ENCODE assay signal across 11 mouse cellular contexts in genomic region chr4:130715126-130715525, GRCm38 (mm10). TPM values are rescaled to one million over a fixed set of nuclear protein-coding genes. Genes with fewer than 3 reads are reported as not detected.
A peak's percentile ranks its signal among the peaks of the same experiment; 100 is the strongest.
DNase-seq lines count a peak whose midpoint lies in the region; ATAC-seq and TF ChIP-seq lines count a peak whose summit lies in the region.
"Had no signal": no experiment of that assay in that cellular context is flagged by ENCODE, and none has a peak within 500 bp of the region (broad histone marks: within the 10 kb centered on the region; RNA-seq: fewer than 3 reads in every experiment).

No protein-coding gene starts in this region.

- TF ChIP-seq RAD21 in MEL (IDR thresholded peaks at IDR 0.05; ENCODE audit: low read depth, low read length) = no peak

- H3K9me3 ChIP-seq in MEL (replicated peaks; ENCODE audit: insufficient read depth, low read length) = no peaks in the 10 kb centered on the region
- no peaks in the 10 kb centered on the region for H3K9me3 ChIP-seq in intestine, embryonic 15.5 days
- H3K9me3 ChIP-seq: forebrain, embryonic 12.5 days; hindbrain, embryonic 15.5 days had no signal

- intact Hi-C loops in heart, adult 2 months (cut with DNase I) = no loop called here

- H3K79me2 ChIP-seq in heart, adult 2 months (replicated peaks; ENCODE audit: control insufficient read depth, insufficient read depth, low read length) = peaks cover 11% of the 10 kb centered on the region
- peaks cover 68% of the 10 kb centered on the region for H3K79me2 ChIP-seq in MEL (ENCODE audit: control insufficient read depth, insufficient read depth, low read length, poor library complexity)

- no peaks in the 10 kb centered on the region for H3K27me3 ChIP-seq in heart, adult 2 months (ENCODE audit: control insufficient read depth, insufficient read depth, low read length)
- no peaks in the 10 kb centered on the region for H3K27me3 ChIP-seq in MEL (ENCODE audit: control insufficient read depth in 1 of 2, insufficient read depth in 2 of 2, low read length in 2 of 2)
- H3K27me3 ChIP-seq in intestine, embryonic 15.5 days (replicated peaks) = no peaks in the 10 kb centered on the region
- H3K27me3 ChIP-seq: forebrain, embryonic 12.5 days; hindbrain, embryonic 15.5 days had no signal

- no peak overlapping the region for H3K4me3 ChIP-seq in heart, adult 2 months
- H3K4me3 ChIP-seq in MEL (ENCODE audit: control insufficient read depth in 1 of 2, insufficient read depth in 1 of 2, low read depth in 2 of 2, low read length in 2 of 2) = no peak overlapping the region
- no peak overlapping the region for H3K4me3 ChIP-seq in intestine, embryonic 15.5 days (replicated peaks)
- H3K4me3 ChIP-seq: forebrain, embryonic 12.5 days; hindbrain, embryonic 15.5 days had no signal

- peak overlapping the region; percentile 44 for H3K27ac ChIP-seq in heart, adult 2 months
- peak overlapping the region; percentile 71 for H3K27ac ChIP-seq in MEL (ENCODE audit: control insufficient read depth, low read depth, low read length)
- H3K27ac ChIP-seq in intestine, embryonic 15.5 days = peak overlapping the region; percentile 32; the same call in 1 of the 2 replicates
- H3K27ac ChIP-seq: forebrain, embryonic 12.5 days; hindbrain, embryonic 15.5 days had no signal

- peak; percentile 85 for ATAC-seq in intestine, embryonic 15.5 days
- ATAC-seq in megakaryocyte progenitor cell, adult 5-6 weeks (replicated peaks; ENCODE audit: poor library complexity) = peak; percentile 90

- peaks cover 45% of the 10 kb centered on the region for H3K36me3 ChIP-seq in heart, adult 2 months (ENCODE audit: control insufficient read depth, insufficient read depth, low read length)
- H3K36me3 ChIP-seq in MEL (ENCODE audit: control insufficient read depth in 1 of 2, insufficient read depth in 2 of 2, low read length in 2 of 2) = peaks cover 36 to 79% of the 10 kb centered on the region in 2 experiments
- no peaks in the 10 kb centered on the region for H3K36me3 ChIP-seq in intestine, embryonic 15.5 days

- TF ChIP-seq POLR2A in heart, adult 2 months (IDR thresholded peaks at IDR 0.05; ENCODE audit: insufficient read depth, low read depth, low read length) = no peak
- TF ChIP-seq POLR2A in MEL (IDR thresholded peaks at IDR 0.05; ENCODE audit: control insufficient read depth in 1 of 2, insufficient read depth in 1 of 2, low read depth in 1 of 2, low read length in 2 of 2, poor library complexity in 1 of 2) = 0 out of 4 replicates have a peak, but pooled peaks of 1 of the 2 experiments have one; percentile 30

- DNase-seq in heart, adult 2 months = no peak
- no peak for DNase-seq in heart, adult 8-10 months (ENCODE audit: low spot score)
- peak; percentile 93 for DNase-seq in MEL (ENCODE audit: low read depth, low spot score)
- no peak for DNase-seq in embryo, embryonic 11 days
- no peak for DNase-seq in gastrocnemius, postnatal 25 days
- no peak for DNase-seq in layer of hippocampus, postnatal 14 days (ENCODE audit: low spot score in 2 of 2)
- DNase-seq: cerebellum, postnatal 10 days had no signal

- no peak for TF ChIP-seq CTCF in heart, adult 2 months (IDR thresholded peaks at IDR 0.05)
- TF ChIP-seq CTCF in MEL (IDR thresholded peaks at IDR 0.05 in 2 of 3, conservative IDR thresholded peaks at IDR 0.05 in 1 of 3; ENCODE audit: control insufficient read depth in 1 of 3, insufficient read depth in 1 of 3, low read depth in 2 of 3, low read length in 3 of 3, poor library complexity in 1 of 3, severe bottlenecking in 1 of 3) = no peak

- peaks cover 18% of the 10 kb centered on the region for H3K4me1 ChIP-seq in heart, adult 2 months (ENCODE audit: control insufficient read depth, insufficient read depth, low read length)
- peaks cover 31 to 45% of the 10 kb centered on the region in 2 experiments for H3K4me1 ChIP-seq in MEL (ENCODE audit: control insufficient read depth in 1 of 2, insufficient read depth in 2 of 2, low read length in 2 of 2)
- H3K4me1 ChIP-seq in intestine, embryonic 15.5 days (replicated peaks) = peaks cover 32% of the 10 kb centered on the region

- no peak for TF ChIP-seq EP300 in heart, adult 2 months (IDR thresholded peaks at IDR 0.05; ENCODE audit: insufficient read depth, low read depth, low read length)
- peak; percentile 96 to 98 for TF ChIP-seq EP300 in MEL (IDR thresholded peaks at IDR 0.05; ENCODE audit: low read depth in 1 of 2, low read length in 2 of 2)

- peak overlapping the region; percentile 30 for H3K4me2 ChIP-seq in intestine, embryonic 15.5 days (replicated peaks)
- H3K4me2 ChIP-seq: forebrain, embryonic 12.5 days; hindbrain, embryonic 15.5 days had no signal

- no peak overlapping the region for H3K9ac ChIP-seq in heart, adult 2 months (ENCODE audit: low read depth, low read length)
- no peak overlapping the region for H3K9ac ChIP-seq in MEL (ENCODE audit: control insufficient read depth, low read depth, low read length, poor library complexity, severe bottlenecking)
- H3K9ac ChIP-seq in intestine, embryonic 15.5 days = no peak overlapping the region
- H3K9ac ChIP-seq: forebrain, embryonic 12.5 days; hindbrain, embryonic 15.5 days had no signal

TF ChIP-seq in MEL, 35 proteins besides CTCF, POLR2A, EP300 and RAD21 (continues in another document):
- TF ChIP-seq MAFK (IDR thresholded peaks at IDR 0.05; ENCODE audit: borderline replicate concordance, low read depth, low read length) (peak; percentile 80; the same call in 1 of the 2 replicates), MEF2A (IDR thresholded peaks at IDR 0.05; ENCODE audit: extremely low read depth, insufficient replicate concordance, low read depth, low read length, poor library complexity, severe bottlenecking) (peak; percentile 97), MAZ (IDR thresholded peaks at IDR 0.05; ENCODE audit: low read depth, low read length) (peak; percentile 87), MYC (IDR thresholded peaks at IDR 0.05; ENCODE audit: low read depth, low read length) (peak; percentile 43; the same call in 1 of the 2 replicates), USF2 (IDR thresholded peaks at IDR 0.05; ENCODE audit: borderline replicate concordance in 1 of 2, insufficient read depth in 1 of 2, low read depth in 1 of 2, low read length in 2 of 2) (no peak), ETS1 (IDR thresholded peaks at IDR 0.05; ENCODE audit: low read depth, low read length) (peak; percentile 99), SIN3A (IDR thresholded peaks at IDR 0.05; ENCODE audit: low read length) (peak; percentile 97), USF1 (IDR thresholded peaks at IDR 0.05; ENCODE audit: low read depth, low read length) (no peak), NRF1 (IDR thresholded peaks at IDR 0.05; ENCODE audit: insufficient read depth, low read depth, low read length, poor library complexity, severe bottlenecking) (no peak), RCOR1 (IDR thresholded peaks at IDR 0.05; ENCODE audit: low read depth, low read length) (peak; percentile 94), NELFE (IDR thresholded peaks at IDR 0.05; ENCODE audit: low read depth, low read length) (no peak), MYB (IDR thresholded peaks at IDR 0.05; ENCODE audit: low read depth, low read length) (no peak), ZKSCAN1 (IDR thresholded peaks at IDR 0.05; ENCODE audit: low read depth, low read length) (no peak), UBTF (IDR thresholded peaks at IDR 0.05; ENCODE audit: borderline replicate concordance, insufficient read depth, low read depth, low read length) (no peak), ELF1 (IDR thresholded peaks at IDR 0.05; ENCODE audit: low read depth, low read length) (peak; percentile 24; the same call in 1 of the 2 replicates), KAT2A (conservative IDR thresholded peaks at IDR 0.05; ENCODE audit: low read depth, low read length) (no peak), ZNF384 (IDR thresholded peaks at IDR 0.05; ENCODE audit: low read depth, low read length) (no peak), BHLHE40 (IDR thresholded peaks at IDR 0.05; ENCODE audit: borderline replicate concordance, low read depth, low read length) (peak; percentile 66; the same call in 1 of the 2 replicates), JUND (IDR thresholded peaks at IDR 0.05; ENCODE audit: low read depth, low read length) (no peak), MXI1 (IDR thresholded peaks at IDR 0.05; ENCODE audit: low read depth, low read length) (peak; percentile 86), CHD2 (IDR thresholded peaks at IDR 0.05; ENCODE audit: low read length) (no peak), POLR2AphosphoS5 (IDR thresholded peaks at IDR 0.05; ENCODE audit: borderline replicate concordance, low read depth, low read length) (no peak), GABPA (IDR thresholded peaks at IDR 0.05; ENCODE audit: low read depth, low read length) (no peak), ZMIZ1 (IDR thresholded peaks at IDR 0.05; ENCODE audit: low read depth, low read length) (no peak), CHD1 (IDR thresholded peaks at IDR 0.05; ENCODE audit: low read depth, low read length) (no peak), ZC3H11A (IDR thresholded peaks at IDR 0.05; ENCODE audit: low read depth, low read length) (no peak), SMC3 (IDR thresholded peaks at IDR 0.05; ENCODE audit: low read depth, low read length) (no peak), TBP (IDR thresholded peaks at IDR 0.05; ENCODE audit: low read depth, low read length) (0 out of 2 replicates have a peak, but pooled peaks have one; percentile 34), MAX (IDR thresholded peaks at IDR 0.05; ENCODE audit: low read length) (no peak), E2F4 (IDR thresholded peaks at IDR 0.05; ENCODE audit: borderline replicate concordance, low read depth, low read length) (no peak), HCFC1 (IDR thresholded peaks at IDR 0.05; ENCODE audit: low read depth, low read length) (no peak), POLR2AphosphoS2 (IDR thresholded peaks at IDR 0.05; ENCODE audit: low read length) (peak; percentile 63; the same call in 1 of the 2 replicates), GATA1 (IDR thresholded peaks at IDR 0.05; ENCODE audit: low read depth, low read length) (peak; percentile 99), TCF12 (IDR thresholded peaks at IDR 0.05; ENCODE audit: low read depth, low read length) (peak; percentile 100)

RNA-seq across cellular contexts. Expression of gene Pum1, which starts 52.0 kb away (rescaled TPM):
- 10 to 100 TPM; 57.1 to 59.7 TPM for total RNA-seq in heart, adult 2 months (2021)
- 32.2 and 47.1 TPM in 2 replicates for polyA plus RNA-seq in heart, adult 2 months (2012; rRNA removed)
- 10 to 100 TPM; 53.7 to 65.4 (median 60.3) TPM for total RNA-seq in heart, adult 8-10 months (2022)
- total RNA-seq in MEL (2012; rRNA removed) = 31.9 and 35.8 TPM in 2 replicates
- 10 to 100 TPM; 36.1 to 46.2 TPM for polyA plus RNA-seq in MEL (2012; ENCODE audit: insufficient read depth in 1 of 2, insufficient read length in 2 of 2, low read depth in 1 of 2, low replicate concordance in 2 of 2, missing spikeins in 1 of 2)
- polyA plus RNA-seq in intestine, embryonic 15.5 days (2015; fragmentation: Nextera tagmentation; extraction: Ambion mirVana) = 67.2 and 71.0 TPM in 2 replicates
- 60.2 and 61.5 TPM in 2 replicates for total RNA-seq in megakaryocyte progenitor cell, adult 5-6 weeks (2015)
- 38.1 and 51.2 TPM in 2 replicates for total RNA-seq in megakaryocyte progenitor cell, adult 5-6 weeks (2017)
- total RNA-seq in gastrocnemius, postnatal 25 days (2021) = 10 to 100 TPM; 31.1 to 36.4 TPM
- 100 to 1,000 TPM; 109 to 115 TPM for total RNA-seq in layer of hippocampus, postnatal 14 days (2021)
